Mouse (Mus musculus) cerebellum, adult 2 months (tissue): ENCODE measurements at regions not wholly inside any gene's neighbourhood (a gene's known extent, or its start where the extent isn't known, plus 50 kb on each side); places are given as distances from the start of the nearest gene placed in this dataset.

Experiments
- DNase-seq, 2 experiments: peaks; one replicate each; pipeline ENCODE4 v3.0.0; 2021
- H3K27ac ChIP-seq: fragments of 200-500 bp; 2 replicates; pipeline ENCODE4 v1.5.1; 2012; ENCODE audit warnings: low read length, control low read depth, inconsistent platforms; ENCODE audit not compliant: insufficient read depth
- H3K27me3 ChIP-seq: fragments of 200-500 bp; 2 replicates; pipeline ENCODE4 v1.6.1; 2012; ENCODE audit warnings: inconsistent platforms, mild to moderate bottlenecking, low read length, moderate library complexity; ENCODE audit not compliant: control insufficient read depth, insufficient read depth
- H3K4me1 ChIP-seq: fragments of 200-500 bp; 2 replicates; pipeline ENCODE4 v1.6.1; 2011; ENCODE audit warnings: low read length; ENCODE audit not compliant: control insufficient read depth, insufficient read depth
- H3K4me3 ChIP-seq: fragments of 200-500 bp; replicated peaks from 2 replicates; pipeline ENCODE3; 2011; ENCODE audit warnings: mild to moderate bottlenecking, low read depth, low read length, control low read depth; ENCODE audit not compliant: insufficient read depth
- CTCF ChIP-seq: fragments of 200-500 bp; IDR thresholded peaks from 2 replicates; pipeline ENCODE4 v1.5.1; 2011; ENCODE audit warnings: low read depth, mild to moderate bottlenecking, control low read depth, low read length, moderate library complexity, borderline replicate concordance; ENCODE audit not compliant: insufficient read depth
- POLR2A ChIP-seq: fragments of 200-500 bp; IDR thresholded peaks from 2 replicates; pipeline ENCODE4 v1.6.1; 2011; ENCODE audit warnings: low read length, control low read depth, borderline replicate concordance; ENCODE audit not compliant: insufficient read depth
- WGBS: fragments of 180-500 bp; shearing (Covaris S2); methylation state at CpG from one replicate; pipeline ENCODE4 v1.1.7; 2018; 5-methylcytosine and 5-hydroxymethylcytosine counted together

DNA sequence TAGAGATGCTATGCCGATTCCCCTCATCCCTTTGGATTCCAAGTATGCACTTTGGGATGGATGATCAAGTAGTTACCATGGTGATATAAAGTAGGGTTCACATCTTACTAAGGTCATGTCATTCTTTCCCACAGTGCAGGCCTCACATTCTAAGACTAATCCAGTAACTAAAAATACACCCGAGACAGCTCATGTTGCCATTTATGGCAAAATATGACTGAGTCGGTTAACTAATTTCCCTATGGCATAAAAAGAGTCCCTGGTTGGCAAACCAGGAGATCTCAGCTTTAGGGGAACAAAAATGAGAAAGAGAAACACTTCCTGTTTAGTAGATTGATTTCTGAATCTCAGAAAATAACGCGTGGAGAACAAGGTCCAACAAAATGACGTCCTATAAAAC lies 190.7 kb downstream of the Parm1 start:
- no peak overlapping the region for H3K4me3 ChIP-seq
- no peaks in the 10 kb centered on the region for H3K27me3 ChIP-seq
- DNase-seq: no peak
- no peak for TF ChIP-seq POLR2A
- TF ChIP-seq CTCF: no peak
- no peaks in the 10 kb centered on the region for H3K4me1 ChIP-seq
- no peak overlapping the region for H3K27ac ChIP-seq
- WGBS: 87% methylated on average over 6 of the region's 6 CpGs

DNA sequence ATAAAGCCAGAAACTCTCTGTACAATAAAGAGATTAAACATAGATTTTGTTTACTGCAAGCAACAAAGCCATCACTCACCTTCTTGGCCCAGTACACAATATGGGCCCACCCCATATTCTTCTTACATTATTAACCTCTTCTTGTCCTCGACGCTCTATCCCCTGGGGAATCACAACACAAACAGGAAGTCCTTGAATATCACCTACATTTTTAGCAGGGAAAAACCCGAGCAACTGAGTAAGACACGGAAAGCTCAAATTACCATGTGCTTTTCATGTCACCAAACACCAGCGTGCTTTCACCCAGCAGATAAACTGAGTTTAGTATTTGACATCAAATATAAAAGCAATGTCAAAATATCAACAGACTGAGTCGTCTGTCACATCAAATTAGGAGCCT lies 179.7 kb downstream of the Parm1 start:
- Histone ChIP-seq H3K27ac (no peak overlapping the region), H3K27me3 (no peaks in the 10 kb centered on the region), H3K4me1 (no peaks in the 10 kb centered on the region), H3K4me3 (no peak overlapping the region)
- no peak for TF ChIP-seq CTCF
- TF ChIP-seq POLR2A: no peak
- DNase-seq: no peak
- 84% methylated on average over 6 of the region's 6 CpGs for WGBS

- H3K4me3 ChIP-seq: no peak overlapping the region
- no peak overlapping the region for H3K27ac ChIP-seq
- WGBS: 86% methylated on average over 6 of the region's 6 CpGs
- TF ChIP-seq CTCF (no peak), POLR2A (no peak)
- DNase-seq: no peak
- no peaks in the 10 kb centered on the region for H3K4me1 ChIP-seq
- H3K27me3 ChIP-seq: no peaks in the 10 kb centered on the region
Measured at GRCm38 (mm10) chr5:91696532-91696931, 179.1 kb downstream of the Parm1 start.

DNA sequence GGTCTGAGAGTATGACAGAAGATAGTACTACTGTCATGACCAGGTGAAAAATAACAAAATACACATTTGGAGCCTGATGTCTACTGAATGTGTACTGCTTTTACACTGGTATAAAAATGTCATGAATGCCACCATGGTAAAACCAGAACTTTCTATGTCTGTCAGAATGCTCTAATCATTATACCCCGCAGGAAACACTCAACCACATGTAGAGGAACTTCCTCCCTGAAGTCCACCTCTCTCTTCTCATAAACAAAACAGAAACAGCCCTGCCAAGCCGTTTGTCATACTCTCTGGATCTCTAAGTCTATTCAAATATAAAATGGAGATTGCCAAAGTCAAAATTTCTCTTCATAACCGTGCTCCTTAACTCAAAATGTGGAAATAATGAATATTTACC lies 178.2 kb downstream of the Parm1 start:
- no peaks in the 10 kb centered on the region for H3K4me1 ChIP-seq
- WGBS: 72% methylated on average over 3 of the region's 3 CpGs
- H3K27me3 ChIP-seq: no peaks in the 10 kb centered on the region
- no peak for TF ChIP-seq POLR2A
- no peak for TF ChIP-seq CTCF
- no peak overlapping the region for H3K27ac ChIP-seq
- H3K4me3 ChIP-seq: no peak overlapping the region
- no peak for DNase-seq

- no peak for DNase-seq
- Histone ChIP-seq H3K27ac (no peak overlapping the region), H3K27me3 (no peaks in the 10 kb centered on the region)
Measured at GRCm38 (mm10) chr5:91693277-91693676, 175.9 kb downstream of the Parm1 start.

GRCm38 (mm10) chr5:91692292-91692691 lies 174.9 kb downstream of the Parm1 start:
- WGBS: 67% methylated on average over 6 of the region's 6 CpGs
- peak; percentile 7 to 37 for DNase-seq
- no peak for TF ChIP-seq POLR2A
- TF ChIP-seq CTCF: no peak
- H3K27me3 ChIP-seq: no peaks in the 10 kb centered on the region
- H3K4me3 ChIP-seq: no peak overlapping the region
- no peaks in the 10 kb centered on the region for H3K4me1 ChIP-seq
- H3K27ac ChIP-seq: no peak overlapping the region

More at GRCm38 (mm10) chr5:91693277-91693676, 175.9 kb downstream of the Parm1 start:
- H3K4me1 ChIP-seq: no peaks in the 10 kb centered on the region
- H3K4me3 ChIP-seq: no peak overlapping the region
- no peak for TF ChIP-seq POLR2A
- no peak for TF ChIP-seq CTCF
- WGBS: 64% methylated on average over 11 of the region's 11 CpGs

DNA sequence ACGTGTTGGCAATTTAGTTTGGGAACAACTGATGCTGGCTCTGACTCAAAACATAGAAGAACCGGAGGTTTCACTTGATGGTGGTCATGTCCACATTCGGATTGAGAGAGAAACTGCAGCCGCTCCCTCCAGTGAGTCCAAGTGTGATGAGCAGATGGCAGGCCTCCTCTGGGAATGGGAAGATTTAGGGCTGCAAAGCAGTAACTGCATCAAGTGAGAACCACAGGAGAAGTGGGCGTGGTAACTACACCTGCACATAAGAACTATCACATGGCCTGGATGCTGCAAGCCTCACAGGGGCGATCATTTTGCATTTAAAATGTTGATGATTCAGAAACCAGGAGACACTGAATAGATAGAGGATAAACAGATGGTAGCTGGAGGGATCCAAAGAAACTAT lies 161.3 kb downstream of the Parm1 start:
- H3K4me3 ChIP-seq: no peak overlapping the region
- no peak for DNase-seq
- H3K27ac ChIP-seq: no peak overlapping the region
- H3K4me1 ChIP-seq: no peaks in the 10 kb centered on the region
- H3K27me3 ChIP-seq: no peaks in the 10 kb centered on the region
- no peak for TF ChIP-seq POLR2A
- TF ChIP-seq CTCF: no peak
- 40% methylated on average over 6 of the region's 6 CpGs for WGBS
